ENCODE assay signal across 8 mouse cellular contexts in genomic region chr11:5062326-5062725, GRCm38 (mm10). TPM values are rescaled to one million over a fixed set of nuclear protein-coding genes. Genes with fewer than 3 reads are reported as not detected.
A peak's percentile ranks its signal among the peaks of the same experiment; 100 is the strongest.
DNase-seq lines count a peak whose midpoint lies in the region; ATAC-seq and TF ChIP-seq lines count a peak whose summit lies in the region.

No protein-coding gene starts in this region.

- dilution Hi-C loops in CH12.LX (cut with MboI; ENCODE audit: extremely low pct_ligation_motif_present, extremely low pct_unique_long_range_greater_than_20kb, low sequenced_read_pairs): no loop called here

- DNase-seq in gastrocnemius, adult 2 months: no peak
- no peak for DNase-seq in gastrocnemius, postnatal 36 days
- no peak for DNase-seq in CH12.LX (ENCODE audit: extremely low read depth)
- DNase-seq in hindbrain, embryonic 11.5 days (ENCODE audit: low spot score): no peak
- no peak for DNase-seq in midbrain, embryonic 11.5 days (ENCODE audit: low spot score, missing footprints)
- no peak for DNase-seq in B cell, adult 2 months
- DNase-seq in adrenal gland, adult 8-10 months: no peak
- no peak for DNase-seq in T-cell, adult 2 months (ENCODE audit: low spot score)

- peak overlapping the region; percentile 81 for H3K27ac ChIP-seq in gastrocnemius, adult 2 months
- peak overlapping the region; percentile 3; the same call in 1 of the 2 replicates for H3K27ac ChIP-seq in CH12.LX (ENCODE audit: insufficient read depth, low read depth)
- H3K27ac ChIP-seq in hindbrain, embryonic 11.5 days (ENCODE audit: low read depth, low read length): no peak overlapping the region
- H3K27ac ChIP-seq in midbrain, embryonic 11.5 days (ENCODE audit: low read depth, low read length): no peak overlapping the region

- no peak for TF ChIP-seq EP300 in CH12.LX (IDR thresholded peaks at IDR 0.05; ENCODE audit: low read length)

- in situ Hi-C loops in CH12.LX (cut with MboI; ENCODE audit: low pct_ligation_motif_present, low pct_unique_long_range_greater_than_20kb, low sequenced_read_pairs): loop anchor here (5.0 kb wide), 1 partner anchor 35 kb away; the partner anchor contains the start of genes Ewsr1 and Rhbdd3

- no peak for TF ChIP-seq POLR2A in CH12.LX (IDR thresholded peaks at IDR 0.05; ENCODE audit: low read depth, low read length)

- no peaks in the 10 kb centered on the region for H3K79me2 ChIP-seq in CH12.LX (replicated peaks; ENCODE audit: control insufficient read depth, extremely low read depth, insufficient read depth, poor library complexity, severe bottlenecking)

- peaks cover 34 to 66% of the 10 kb centered on the region in 2 experiments for H3K4me1 ChIP-seq in CH12.LX (ENCODE audit: control insufficient read depth in 1 of 2, insufficient read depth in 2 of 2)
- H3K4me1 ChIP-seq in hindbrain, embryonic 11.5 days (replicated peaks; ENCODE audit: control insufficient read depth, insufficient read depth, low read length): peaks cover 24% of the 10 kb centered on the region
- peaks cover 42% of the 10 kb centered on the region for H3K4me1 ChIP-seq in midbrain, embryonic 11.5 days (ENCODE audit: control insufficient read depth, insufficient read depth, low read length)

- H3K9ac ChIP-seq in CH12.LX (ENCODE audit: insufficient read depth, low read depth): no peak overlapping the region
- no peak overlapping the region for H3K9ac ChIP-seq in hindbrain, embryonic 11.5 days (ENCODE audit: low read depth, low read length)
- no peak overlapping the region; the same call in 1 of the 2 replicates for H3K9ac ChIP-seq in midbrain, embryonic 11.5 days (ENCODE audit: low read length)

- H3K36me3 ChIP-seq in CH12.LX (replicated peaks in 1 of 2; ENCODE audit: control insufficient read depth in 1 of 2, insufficient read depth in 1 of 2, low read length in 1 of 2): peaks cover 0 to 14% of the 10 kb centered on the region in 2 experiments
- no peaks in the 10 kb centered on the region for H3K36me3 ChIP-seq in hindbrain, embryonic 11.5 days (ENCODE audit: control insufficient read depth, insufficient read depth, low read length)
- H3K36me3 ChIP-seq in midbrain, embryonic 11.5 days (ENCODE audit: control insufficient read depth, insufficient read depth, low read length): no peaks in the 10 kb centered on the region

- H3K4me3 ChIP-seq in gastrocnemius, adult 2 months: peak overlapping the region; percentile 82
- peak overlapping the region in 1 of 3 experiments; percentile 3 for H3K4me3 ChIP-seq in CH12.LX (replicated peaks in 1 of 3; ENCODE audit: low read depth in 2 of 3, low read length in 2 of 3, poor library complexity in 1 of 3)
- peak overlapping the region; percentile 35 for H3K4me3 ChIP-seq in hindbrain, embryonic 11.5 days (ENCODE audit: low read depth, low read length)
- peak overlapping the region; percentile 22 for H3K4me3 ChIP-seq in midbrain, embryonic 11.5 days (ENCODE audit: low read depth, low read length)

- peak overlapping the region; percentile 63 for H3K4me2 ChIP-seq in CH12.LX (ENCODE audit: insufficient read depth, low read depth, poor library complexity, severe bottlenecking)
- peak overlapping the region; percentile 67 for H3K4me2 ChIP-seq in hindbrain, embryonic 11.5 days (replicated peaks; ENCODE audit: low read depth, low read length)
- H3K4me2 ChIP-seq in midbrain, embryonic 11.5 days: peak overlapping the region; percentile 55

- intact Hi-C loops in gastrocnemius, adult 2 months (cut with DNase I): no loop called here
- intact Hi-C loops in gastrocnemius, postnatal 36 days (cut with DNase I): no loop called here

- peaks cover 24% of the 10 kb centered on the region for H3K27me3 ChIP-seq in CH12.LX (replicated peaks)
- peaks cover 68% of the 10 kb centered on the region for H3K27me3 ChIP-seq in hindbrain, embryonic 11.5 days (ENCODE audit: control insufficient read depth, insufficient read depth, low read length)
- H3K27me3 ChIP-seq in midbrain, embryonic 11.5 days (ENCODE audit: control insufficient read depth, insufficient read depth, low read length): peaks cover 74% of the 10 kb centered on the region

- TF ChIP-seq CTCF in gastrocnemius, adult 2 months (IDR thresholded peaks at IDR 0.05): no peak
- no peak for TF ChIP-seq CTCF in CH12.LX (conservative IDR thresholded peaks at IDR 0.05 in 1 of 2, IDR thresholded peaks at IDR 0.05 in 1 of 2; ENCODE audit: low read depth in 2 of 2, low read length in 2 of 2)

- H3K9me3 ChIP-seq in CH12.LX (replicated peaks; ENCODE audit: low read length): no peaks in the 10 kb centered on the region
- no peaks in the 10 kb centered on the region for H3K9me3 ChIP-seq in hindbrain, embryonic 11.5 days (ENCODE audit: control insufficient read depth, low read length)
- H3K9me3 ChIP-seq in midbrain, embryonic 11.5 days (ENCODE audit: control insufficient read depth, low read length): no peaks in the 10 kb centered on the region; the same call in 1 of the 2 replicates

- 12% methylated on average over 13 of the region's 13 CpGs for WGBS in hindbrain, embryonic 11.5 days
- 9% methylated on average over 13 of the region's 13 CpGs for WGBS in midbrain, embryonic 11.5 days

- no peak for TF ChIP-seq RAD21 in CH12.LX (IDR thresholded peaks at IDR 0.05; ENCODE audit: low read depth, low read length)

- ATAC-seq in hindbrain, embryonic 11.5 days (ENCODE audit: low FRiP score): no peak
- ATAC-seq in midbrain, embryonic 11.5 days (ENCODE audit: low FRiP score): no peak

TF ChIP-seq in CH12.LX, 34 proteins besides CTCF, POLR2A, EP300 and RAD21:
- TF ChIP-seq RCOR1 (conservative IDR thresholded peaks at IDR 0.05; ENCODE audit: low read depth, low read length): no peak
- TF ChIP-seq ETS1 (conservative IDR thresholded peaks at IDR 0.05; ENCODE audit: low read depth, low read length): no peak
- peak; percentile 20; the same call in 1 of the 2 replicates for TF ChIP-seq USF2 (conservative IDR thresholded peaks at IDR 0.05; ENCODE audit: low read depth, low read length)
- TF ChIP-seq NRF1 (IDR thresholded peaks at IDR 0.05; ENCODE audit: low read depth, low read length): 0 out of 2 replicates have a peak, but pooled peaks have one; percentile 3
- peak; percentile 33 for TF ChIP-seq BHLHE40 (IDR thresholded peaks at IDR 0.05; ENCODE audit: low read depth, low read length)
- TF ChIP-seq ZC3H11A (IDR thresholded peaks at IDR 0.05; ENCODE audit: low read depth, low read length): no peak
- TF ChIP-seq USF1 (IDR thresholded peaks at IDR 0.05; ENCODE audit: low read depth, low read length): peak; percentile 62
- TF ChIP-seq SIN3A (IDR thresholded peaks at IDR 0.05; ENCODE audit: low read length): no peak
- no peak for TF ChIP-seq MYC (IDR thresholded peaks at IDR 0.05; ENCODE audit: low read depth, low read length)
- no peak for TF ChIP-seq MXI1 (IDR thresholded peaks at IDR 0.05; ENCODE audit: low read depth, low read length)
- TF ChIP-seq SMC3 (IDR thresholded peaks at IDR 0.05; ENCODE audit: low read depth, low read length): no peak
- TF ChIP-seq ZMIZ1 (IDR thresholded peaks at IDR 0.05; ENCODE audit: low read depth, low read length): no peak
- TF ChIP-seq POLR2AphosphoS2 (IDR thresholded peaks at IDR 0.05; ENCODE audit: low read depth, low read length): no peak
TF ChIP-seq in CH12.LX: peak in this region for 4.

RNA-seq across cellular contexts. Expression of gene Gas2l1, which starts 2.8 kb away (rescaled TPM):
- total RNA-seq in gastrocnemius, adult 2 months (2021): 1 to 10 TPM; 3.6 to 5.0 TPM
- total RNA-seq in gastrocnemius, postnatal 36 days (2021): 1 to 10 TPM; 3.9 to 4.9 TPM
- total RNA-seq in CH12.LX (2012; rRNA removed): 8.8 and 10.0 TPM in 2 replicates
- total RNA-seq in CH12.LX (2014; rRNA removed): 2.6 and 3.3 TPM in 2 replicates
- polyA plus RNA-seq in CH12.LX (2012; ENCODE audit: insufficient read length, low read depth): 10.2 and 12.5 TPM in 2 replicates
- 23.0 and 24.8 TPM in 2 replicates for polyA plus RNA-seq in hindbrain, embryonic 11.5 days (2014; fragmentation: Nextera tagmentation; extraction: Ambion mirVana)
- polyA plus RNA-seq in midbrain, embryonic 11.5 days (2014; fragmentation: Nextera tagmentation; extraction: Ambion mirVana): 19.4 and 23.1 TPM in 2 replicates
- total RNA-seq in adrenal gland, adult 8-10 months (2022): 10 to 100 TPM; 39.6 to 61.2 (median 53.6) TPM

RNA-seq across cellular contexts. Expression of gene Rasl10a, which starts 4.4 kb away (rescaled TPM):
- not detected for total RNA-seq in gastrocnemius, adult 2 months (2021)
- under 1 TPM in 1 of 2 experiments, not detected in 1; 0.28 TPM for total RNA-seq in gastrocnemius, postnatal 36 days (2021)
- total RNA-seq in CH12.LX (2012; rRNA removed): 6.5 and 9.1 TPM in 2 replicates
- 2.1 and 3.0 TPM in 2 replicates for total RNA-seq in CH12.LX (2014; rRNA removed)
- polyA plus RNA-seq in CH12.LX (2012; ENCODE audit: insufficient read length, low read depth): 6.3 and 7.5 TPM in 2 replicates
- 0.40 and 0.46 TPM in 2 replicates for polyA plus RNA-seq in hindbrain, embryonic 11.5 days (2014; fragmentation: Nextera tagmentation; extraction: Ambion mirVana)
- polyA plus RNA-seq in midbrain, embryonic 11.5 days (2014; fragmentation: Nextera tagmentation; extraction: Ambion mirVana): 0.19 and 0.37 TPM in 2 replicates
- under 1 TPM; 0.42 to 0.95 (median 0.59) TPM for total RNA-seq in adrenal gland, adult 8-10 months (2022)

RNA-seq across cellular contexts. Expression of gene Rhbdd3, which starts 36.4 kb away (rescaled TPM):
- total RNA-seq in gastrocnemius, adult 2 months (2021): 10 to 100 TPM; 24.1 to 32.1 TPM
- 10 to 100 TPM; 24.4 to 26.0 TPM for total RNA-seq in gastrocnemius, postnatal 36 days (2021)
- total RNA-seq in CH12.LX (2012; rRNA removed): 16.8 and 17.0 TPM in 2 replicates
- 11.6 and 15.0 TPM in 2 replicates for total RNA-seq in CH12.LX (2014; rRNA removed)
- polyA plus RNA-seq in CH12.LX (2012; ENCODE audit: insufficient read length, low read depth): 16.0 and 20.6 TPM in 2 replicates
- 17.3 and 18.2 TPM in 2 replicates for polyA plus RNA-seq in hindbrain, embryonic 11.5 days (2014; fragmentation: Nextera tagmentation; extraction: Ambion mirVana)
- 20.4 and 21.3 TPM in 2 replicates for polyA plus RNA-seq in midbrain, embryonic 11.5 days (2014; fragmentation: Nextera tagmentation; extraction: Ambion mirVana)
- 10 to 100 TPM; 19.8 to 31.3 (median 24.4) TPM for total RNA-seq in adrenal gland, adult 8-10 months (2022)

RNA-seq across cellular contexts. Expression of gene Ewsr1, which starts 36.7 kb away (rescaled TPM):
- 10 to 100 TPM; 79.3 to 86.5 TPM for total RNA-seq in gastrocnemius, adult 2 months (2021)
- 10 to 100 TPM; 70.7 to 92.0 TPM for total RNA-seq in gastrocnemius, postnatal 36 days (2021)
- total RNA-seq in CH12.LX (2012; rRNA removed) (399 and 425 TPM in 2 replicates), CH12.LX (2014; rRNA removed) (418 and 428 TPM in 2 replicates)
- 1,159 and 1,267 TPM in 2 replicates for polyA plus RNA-seq in CH12.LX (2012; ENCODE audit: insufficient read length, low read depth)
- polyA plus RNA-seq in hindbrain, embryonic 11.5 days (2014; fragmentation: Nextera tagmentation; extraction: Ambion mirVana): 430 and 463 TPM in 2 replicates
- 419 and 422 TPM in 2 replicates for polyA plus RNA-seq in midbrain, embryonic 11.5 days (2014; fragmentation: Nextera tagmentation; extraction: Ambion mirVana)
- total RNA-seq in adrenal gland, adult 8-10 months (2022): 100 to 1,000 TPM; 207 to 451 (median 331) TPM

Comparison
In these comparisons a context has a peak if more than half of its experiments do, and no peak if none do; other contexts are left out.
1. H3K27ac ChIP-seq: peak in gastrocnemius, adult 2 months (single experiment) and CH12.LX (single experiment); none in hindbrain, embryonic 11.5 days (single experiment) and midbrain, embryonic 11.5 days (single experiment).
2. Peak in every context shown above with its lines, with median percentiles within 50 percentile points of each other: H3K4me2 ChIP-seq.